Mouse (Mus musculus): ENCODE measurements at regions not wholly inside any gene's neighbourhood (a gene's known extent, or its start where the extent isn't known, plus 50 kb on each side); places are given as distances from the start of the nearest gene placed in this dataset.

- TF ChIP-seq CTCF (IDR thresholded peaks at IDR 0.05; ENCODE audit: extremely low read depth, insufficient read depth, low read length) = no peak
- no peak for TF ChIP-seq POLR2A (IDR thresholded peaks at IDR 0.05; ENCODE audit: extremely low read depth, insufficient read depth, low read length)
These were observed 229.5 kb upstream of the Atp2b1 start for GRCm38 (mm10) chr10:98684707-98685106.
